Mouse (Mus musculus): ENCODE measurements around the gene Gpx8. TPM values are rescaled to one million over a fixed set of nuclear protein-coding genes. Genes with fewer than 3 reads are reported as not detected.

Gpx8 gene
- polyA plus RNA-seq, 1 experiment from 2014 or later = 172 TPM

MicroRNA genes within 50 kb of the gene (microRNA counts, 519-probe panel; counts per million panel counts)
- microRNA mmu-miR-449a (4,456 counts per million, percentile 91 among the panel's probes with 10 or more counts), microRNA mmu-miR-449b (not detected), microRNA mmu-miR-449c (not detected)

Small RNAs within 50 kb of the gene (microRNA-seq; reads per million reads assigned to microRNA genes)
- gene Mir449a (18,366 reads per million, percentile 97 among the genes with 10 or more reads in this experiment), gene Mir449b (26.9 reads per million, percentile 35 among the genes with 10 or more reads in this experiment), gene Mir449c (29.2 reads per million, percentile 37 among the genes with 10 or more reads in this experiment)

Other genes starting within 250 kb of the Gpx8 start
- 81.5 and 90.8 TPM in 2 replicates for gene Plpp1, start 245.6 kb downstream of the Gpx8 start, polyA plus RNA-seq (2015; fragmentation: Nextera tagmentation; extraction: Ambion mirVana)
- 63.7 and 67.0 TPM in 2 replicates for gene Mtrex, start 119.0 kb downstream of the Gpx8 start, polyA plus RNA-seq (2015; fragmentation: Nextera tagmentation; extraction: Ambion mirVana)
- gene Dhx29, start 119.0 kb downstream of the Gpx8 start, polyA plus RNA-seq (2015; fragmentation: Nextera tagmentation; extraction: Ambion mirVana) = 14.3 and 17.8 TPM in 2 replicates
- gene Ccno, start 58.6 kb downstream of the Gpx8 start, polyA plus RNA-seq (2015; fragmentation: Nextera tagmentation; extraction: Ambion mirVana) = 15.3 and 16.7 TPM in 2 replicates
- 9.3 and 9.9 TPM in 2 replicates for gene Mcidas, start 52.6 kb downstream of the Gpx8 start, polyA plus RNA-seq (2015; fragmentation: Nextera tagmentation; extraction: Ambion mirVana)
- gene Cdc20b, start 11.3 kb downstream of the Gpx8 start, polyA plus RNA-seq (2015; fragmentation: Nextera tagmentation; extraction: Ambion mirVana) = 4.6 and 5.4 TPM in 2 replicates
- 5.6 and 17.4 TPM in 2 replicates for gene Gzma, start 54.6 kb upstream of the Gpx8 start, polyA plus RNA-seq (2015; fragmentation: Nextera tagmentation; extraction: Ambion mirVana)
- gene Esm1, start 163.2 kb upstream of the Gpx8 start, polyA plus RNA-seq (2015; fragmentation: Nextera tagmentation; extraction: Ambion mirVana) = 1.6 and 2.1 TPM in 2 replicates
- not detected in 2 replicates for gene Gzmk, start 179.5 kb upstream of the Gpx8 start, polyA plus RNA-seq (2015; fragmentation: Nextera tagmentation; extraction: Ambion mirVana)
- gene BC067074, start 246.7 kb upstream of the Gpx8 start, polyA plus RNA-seq (2015; fragmentation: Nextera tagmentation; extraction: Ambion mirVana) = 5.9 and 6.3 TPM in 2 replicates

All from lung, embryonic 16.5 days (tissue).